Mouse (Mus musculus): Measurements from ENCODE around the gene Serinc2.
"Not testable (repeated sequence)": the region's sequence is repeated elsewhere in the genome, so short reads cannot be mapped to it uniquely, and the experiment has no call there.

The Serinc2 gene

DNA sequence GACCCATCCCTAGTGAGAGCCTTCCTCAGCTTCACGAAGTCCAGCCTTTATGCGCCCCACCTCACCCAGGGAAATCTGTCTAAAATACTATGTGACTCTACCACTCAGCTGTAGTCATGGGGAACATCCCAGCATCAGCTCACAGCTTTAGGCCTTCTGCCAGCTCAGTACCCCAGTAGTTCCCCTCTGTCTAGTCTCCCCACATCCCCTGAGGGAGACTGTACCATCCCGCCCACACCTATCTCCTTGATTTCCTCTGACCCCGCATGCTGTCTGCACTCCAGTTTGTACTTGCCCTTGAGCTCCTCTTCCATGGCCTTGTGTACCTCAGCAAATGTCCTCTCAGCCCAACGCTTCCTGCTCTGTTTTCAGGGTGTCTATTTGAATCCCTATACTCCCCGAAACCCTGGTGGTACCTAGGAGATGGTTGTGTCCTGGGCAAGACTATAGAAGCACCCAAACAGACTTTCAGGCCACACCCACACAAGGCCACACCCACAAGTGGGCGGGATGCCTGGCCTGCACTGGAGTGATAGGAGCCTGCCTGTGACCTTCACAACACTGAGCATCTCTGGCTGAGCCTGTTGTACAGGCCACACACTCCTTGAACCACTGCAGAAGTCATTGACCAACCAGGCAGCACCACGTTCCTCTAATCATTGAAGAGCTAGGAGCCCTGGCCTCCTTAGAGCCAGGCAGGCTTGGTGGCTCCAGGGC, 26.4 kb downstream of the Serinc2 start:
- no peak for DNase-seq

DNA sequence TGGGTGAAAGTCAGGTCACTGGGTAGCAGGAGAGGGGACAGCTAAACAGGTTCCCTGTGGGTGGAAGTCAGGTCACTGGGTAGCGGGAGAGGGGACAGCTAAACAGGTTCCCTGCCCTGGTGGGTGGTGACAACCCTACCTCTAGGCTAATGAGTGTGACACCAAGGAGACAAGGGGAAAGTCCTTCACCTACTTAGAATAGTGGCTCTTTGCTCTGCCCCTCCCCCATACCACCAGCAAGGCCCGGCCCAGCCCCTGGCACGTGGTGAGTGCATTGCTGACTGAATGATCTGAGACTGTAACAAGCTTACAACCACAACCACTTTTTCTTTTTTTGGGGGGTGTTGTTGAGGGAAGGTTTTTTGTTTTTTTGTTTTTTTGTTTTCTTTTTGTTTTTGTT, 27.2 kb downstream of the Serinc2 start:
- DNase-seq: no peak

DNA sequence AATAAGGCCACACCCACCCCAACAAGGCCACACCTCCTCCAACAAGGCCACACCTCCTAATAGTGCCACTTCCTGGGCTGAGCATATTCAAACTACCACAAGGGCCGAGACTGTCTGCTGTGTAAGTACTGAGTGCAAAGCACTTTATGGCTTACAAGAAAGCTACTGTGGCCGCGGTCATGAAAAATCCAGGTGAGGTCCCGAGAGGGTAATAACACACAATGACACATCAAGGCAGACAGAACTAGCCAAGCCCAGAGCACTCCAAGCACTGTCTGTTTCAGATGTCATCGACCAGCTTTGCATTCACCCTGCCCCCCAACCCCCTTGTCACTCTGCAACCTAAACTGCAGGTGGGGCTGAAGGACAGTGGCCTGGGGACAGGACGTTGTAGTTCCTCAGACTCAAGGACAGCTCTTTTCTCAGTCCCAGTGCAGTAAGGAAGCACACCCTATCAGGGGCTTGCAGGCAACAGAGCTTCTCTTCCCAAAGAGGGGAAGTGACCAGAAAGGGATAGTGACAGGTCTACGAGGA, 27.8 kb downstream of the Serinc2 start:
- DNase-seq: no peak

DNA sequence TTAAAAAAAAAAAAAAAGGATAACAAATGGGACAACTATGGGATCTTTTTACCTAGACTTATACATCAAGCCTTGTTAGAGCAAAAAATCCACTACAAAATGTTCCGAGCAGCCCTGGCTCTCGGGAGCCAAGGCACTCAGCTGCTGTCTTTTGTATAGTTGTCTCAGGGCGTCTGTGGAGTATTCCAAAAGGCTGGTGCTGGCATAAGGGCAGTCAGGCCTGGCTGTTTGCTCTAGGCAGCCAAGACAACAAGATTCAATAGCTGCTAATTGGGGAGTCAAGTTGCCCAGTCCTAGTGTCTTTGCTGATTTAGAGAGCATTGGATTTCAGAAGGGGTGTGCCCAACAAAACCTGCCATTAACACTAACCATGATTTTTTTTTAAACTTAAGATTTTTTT, 30.4 kb downstream of the Serinc2 start:
- DNase-seq: no peak

DNA sequence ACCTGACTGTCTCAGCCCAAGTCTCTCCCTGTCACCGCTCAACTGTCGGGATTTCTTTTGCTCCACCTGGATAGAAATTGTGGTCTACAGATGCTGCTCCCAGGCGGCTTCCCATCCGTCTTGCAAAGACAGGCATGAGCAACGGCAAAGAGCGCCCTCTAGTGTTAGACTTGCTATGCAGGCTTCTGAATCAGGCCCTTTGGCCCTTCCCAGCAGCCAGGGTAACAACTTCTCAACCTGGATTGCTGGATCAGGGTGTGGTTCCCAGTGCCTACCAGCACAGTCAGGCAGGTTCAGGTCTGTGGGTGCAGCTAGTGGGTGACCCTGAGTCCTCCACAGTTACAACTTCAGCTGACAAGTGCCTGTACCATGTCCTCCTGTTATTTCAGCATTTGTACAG, 32.9 kb downstream of the Serinc2 start:
- peak; percentile 57 for DNase-seq

DNA sequence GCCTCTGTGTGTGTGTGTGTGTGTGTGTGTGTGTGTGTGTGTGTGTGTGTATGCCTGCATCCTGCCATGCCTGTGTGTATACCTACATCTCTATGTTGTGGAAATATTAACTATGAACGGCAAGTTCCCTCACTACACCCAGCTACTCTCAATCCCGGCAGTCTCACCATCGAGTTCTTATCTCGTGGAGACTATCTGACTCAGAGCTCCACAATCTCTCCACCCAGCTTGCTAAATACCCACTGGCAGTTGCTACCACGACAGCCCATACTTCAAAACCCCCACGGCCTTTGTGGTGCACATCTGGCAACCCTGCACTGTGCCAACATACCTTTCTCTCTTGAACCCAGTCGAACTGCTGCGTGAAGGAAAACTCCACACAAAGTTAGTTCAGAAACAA, 34.3 kb downstream of the Serinc2 start:
- no peak for DNase-seq

DNA sequence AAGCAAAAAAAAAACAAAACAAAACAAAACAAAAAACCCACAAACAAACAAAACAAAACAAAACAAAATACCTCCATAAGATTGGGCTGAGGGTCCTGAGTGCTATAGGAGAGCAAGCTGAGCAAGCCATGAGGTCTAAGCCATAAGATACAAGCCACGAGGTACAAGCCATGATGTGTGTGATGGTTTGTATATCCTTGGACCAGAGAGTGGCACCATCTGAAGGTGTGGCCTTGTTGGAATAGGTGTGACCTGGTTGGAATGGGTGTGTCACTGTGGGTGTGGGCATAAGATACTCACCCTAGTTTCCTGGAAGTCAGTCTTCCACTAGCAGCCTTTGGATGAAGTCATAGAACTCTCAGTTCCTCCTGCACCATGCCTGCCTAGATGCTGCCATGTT, 35.4 kb downstream of the Serinc2 start:
- DNase-seq: not testable (repeated sequence)

DNA sequence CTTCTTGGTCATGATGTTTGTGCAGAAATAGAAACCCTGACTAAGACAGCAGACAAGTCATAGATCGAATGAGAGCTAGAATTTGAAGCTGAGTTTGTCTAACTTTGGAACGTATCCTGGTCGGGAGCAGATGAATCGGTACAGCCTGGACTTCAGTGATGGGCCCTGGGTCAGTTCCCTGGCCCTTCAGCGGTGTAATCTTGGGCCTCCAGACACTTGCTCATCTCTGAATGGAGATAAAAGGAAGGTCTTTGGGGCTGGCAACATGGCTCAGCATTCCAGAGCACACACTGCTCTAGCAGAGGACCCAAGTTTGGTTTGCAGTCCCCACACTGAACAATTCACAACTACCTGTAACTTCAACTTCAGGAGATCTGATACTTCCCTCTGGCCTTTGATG, 36.0 kb downstream of the Serinc2 start:
- DNase-seq: no peak

DNA sequence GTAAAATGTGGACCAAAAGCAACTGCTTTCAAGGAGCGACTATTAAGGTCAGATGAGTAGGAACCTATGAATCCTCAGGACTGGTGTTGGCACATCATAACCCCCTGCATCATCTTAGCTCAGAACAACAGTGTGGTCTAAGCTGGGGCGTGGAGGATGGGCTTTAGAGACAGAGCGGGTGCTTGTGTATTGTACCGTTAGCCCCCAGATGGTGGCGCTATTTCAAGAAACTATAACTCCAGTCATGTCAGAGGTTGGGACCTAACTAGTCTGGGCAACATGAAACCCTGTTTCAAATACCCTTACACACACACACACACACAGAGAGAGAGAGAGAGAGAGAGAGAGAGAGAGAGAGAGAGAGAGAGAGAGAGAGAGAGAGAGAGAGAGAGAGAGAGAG, 38.3 kb downstream of the Serinc2 start:
- no peak for DNase-seq

DNA sequence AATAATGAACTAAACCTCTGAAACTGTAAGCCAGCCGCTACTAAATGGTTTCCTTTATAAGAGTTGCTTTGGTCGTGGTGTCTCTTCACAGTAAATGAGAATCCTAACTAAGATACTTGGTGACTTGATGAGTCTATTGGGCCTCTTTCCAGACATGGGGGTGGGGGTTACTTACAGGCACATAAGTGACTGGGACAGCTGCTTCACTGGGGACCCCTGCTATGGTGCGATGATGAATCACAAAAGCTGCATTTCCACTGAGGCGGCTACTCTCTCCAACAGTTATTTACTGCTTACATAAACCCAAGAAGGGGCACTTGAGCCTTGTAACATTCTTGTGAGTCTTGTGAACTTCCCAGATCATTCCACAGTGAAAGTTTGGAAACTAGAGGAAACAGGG, 41.4 kb downstream of the Serinc2 start:
- no peak for DNase-seq

DNA sequence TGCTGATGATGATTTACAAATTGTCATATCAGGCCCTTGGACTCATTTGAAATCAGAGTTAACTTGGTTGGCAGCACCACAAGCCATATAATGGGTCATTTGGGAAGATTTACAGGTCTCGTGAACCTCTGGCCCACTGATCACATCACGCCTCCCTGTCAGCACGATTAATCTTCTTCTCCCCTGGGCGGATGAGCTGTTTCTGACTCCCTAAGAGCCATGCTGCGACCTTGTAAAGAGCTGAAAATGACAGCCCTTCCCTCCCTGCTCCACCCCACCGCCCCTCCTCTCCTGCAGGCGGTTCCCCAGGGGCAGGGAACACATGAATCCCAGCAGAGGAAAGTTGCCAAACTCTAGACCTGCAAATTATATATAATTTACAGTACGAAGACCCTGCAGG, 42.6 kb downstream of the Serinc2 start:
- no peak for DNase-seq

DNA sequence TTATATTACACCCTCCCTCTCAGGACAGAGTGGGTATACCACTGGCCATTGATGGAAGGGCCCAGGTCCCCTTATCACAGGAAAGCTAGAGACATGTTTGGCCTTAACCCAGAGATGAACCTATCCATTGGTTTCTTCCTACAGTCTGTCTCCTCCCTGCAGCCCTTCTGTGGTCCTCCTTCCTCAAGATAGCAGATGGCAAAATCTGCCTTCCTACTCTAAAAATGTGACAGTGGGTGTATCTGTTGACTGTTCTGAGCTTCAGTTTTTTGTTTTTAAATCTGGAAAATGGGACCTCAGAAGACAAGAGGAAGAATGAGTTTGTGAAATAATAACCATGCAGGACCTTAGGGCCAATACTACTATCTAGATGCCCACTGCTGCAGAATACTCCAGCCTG, 54.9 kb downstream of the Serinc2 start:
- DNase-seq: no peak

DNA sequence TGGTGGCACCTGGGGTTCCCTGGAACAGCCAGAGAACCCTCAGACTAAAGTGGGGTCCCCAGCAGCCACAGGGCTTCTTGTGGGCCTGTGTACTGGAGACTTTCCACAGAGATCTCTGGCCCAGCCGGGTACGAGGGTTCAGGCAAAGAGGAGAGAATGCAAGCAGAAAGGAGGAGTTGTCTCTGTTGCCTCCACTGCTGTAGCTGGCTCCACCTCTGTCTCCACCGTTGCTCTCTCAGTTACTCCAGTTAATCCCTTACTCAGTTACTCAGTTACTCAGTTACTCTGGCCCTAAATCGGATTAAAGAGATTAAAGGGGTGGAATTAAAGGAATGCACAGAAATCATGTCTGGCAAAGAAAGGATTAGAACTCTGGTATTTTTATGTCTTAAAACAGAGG, 56.8 kb downstream of the Serinc2 start, which contains the start of gene Gm853:
TSS of gene Gm853 (minus strand) at position 223 of the 400 bp plus-strand sequence.
- no peak for DNase-seq

DNA sequence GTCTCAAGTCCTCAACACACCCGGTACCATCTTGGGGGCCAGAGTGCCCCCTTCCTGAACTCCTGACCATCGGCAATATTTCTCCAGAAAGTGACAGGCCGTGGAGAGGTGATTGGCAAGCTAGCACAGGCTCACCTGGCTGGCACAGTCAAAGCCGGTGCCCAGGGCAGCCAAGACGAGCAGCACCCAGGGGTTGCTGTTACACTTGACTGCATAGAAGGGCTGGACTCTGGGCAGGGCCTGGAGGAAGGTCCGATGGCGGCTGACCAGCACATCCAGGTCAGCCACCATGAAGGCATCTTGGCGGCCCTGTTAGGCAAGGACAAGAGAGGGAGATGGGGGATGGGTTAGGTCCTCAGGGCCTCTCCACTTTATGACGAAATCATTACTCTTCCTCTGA, 58.8 kb downstream of the Serinc2 start:
- no peak for DNase-seq

DNA sequence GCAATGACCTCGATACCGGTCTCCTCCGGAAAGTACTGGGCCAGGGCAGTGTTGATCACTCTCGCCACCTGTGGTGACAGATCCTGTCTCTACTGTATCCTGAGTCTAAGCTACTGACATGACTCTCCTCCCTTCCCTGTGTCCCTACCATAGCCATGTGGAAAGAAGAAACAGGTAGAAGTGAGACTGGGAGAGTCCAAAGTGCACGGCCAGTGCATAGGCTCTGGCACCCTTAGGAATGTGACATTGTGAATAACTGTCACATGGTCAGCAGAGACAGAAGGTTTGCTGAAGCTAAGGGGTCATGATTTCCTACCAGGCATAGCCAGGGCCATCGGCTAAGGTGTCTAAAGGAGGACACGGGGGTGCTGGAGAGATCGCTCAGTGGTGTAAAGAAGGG, 63.6 kb downstream of the Serinc2 start:
- no peak for DNase-seq

DNA sequence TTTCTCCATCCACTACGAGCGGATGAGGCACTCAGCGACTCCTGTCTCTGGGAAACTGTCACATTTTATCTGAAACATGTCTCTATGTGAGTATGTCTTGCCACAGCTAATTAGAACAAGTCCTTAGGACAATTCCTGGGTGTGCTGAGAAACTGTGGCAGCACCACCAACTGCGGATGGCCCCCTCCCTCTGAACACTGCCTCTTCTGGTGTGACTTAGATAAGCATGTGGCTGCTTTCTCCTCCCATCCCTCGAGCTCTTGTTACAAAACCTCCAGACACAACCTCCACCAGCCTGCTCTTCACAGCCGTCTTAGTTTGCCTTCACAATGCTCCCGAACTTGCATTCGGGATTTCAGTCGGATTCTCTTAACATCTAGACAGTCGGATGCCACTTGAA, 65.1 kb downstream of the Serinc2 start:
- no peak for DNase-seq

DNA sequence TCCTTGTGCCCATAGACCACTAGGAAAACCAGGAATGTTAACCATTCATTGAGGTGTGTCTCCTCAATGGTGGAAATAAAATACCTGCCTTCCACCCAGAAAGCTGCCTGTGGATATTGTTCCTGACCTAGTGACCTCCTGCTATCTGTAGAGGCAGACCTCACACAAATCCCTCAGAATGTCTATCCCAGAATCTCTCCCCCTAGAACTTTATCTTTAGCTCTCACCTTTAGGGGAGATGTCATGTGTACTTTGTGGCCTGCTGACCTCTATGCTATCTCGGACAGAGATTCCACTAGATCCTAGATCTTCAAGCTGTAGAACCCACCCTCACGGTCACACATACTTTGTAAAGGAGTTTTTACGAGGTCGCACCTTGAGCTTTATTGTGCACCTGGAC, 65.8 kb downstream of the Serinc2 start:
- DNase-seq: no peak

DNA sequence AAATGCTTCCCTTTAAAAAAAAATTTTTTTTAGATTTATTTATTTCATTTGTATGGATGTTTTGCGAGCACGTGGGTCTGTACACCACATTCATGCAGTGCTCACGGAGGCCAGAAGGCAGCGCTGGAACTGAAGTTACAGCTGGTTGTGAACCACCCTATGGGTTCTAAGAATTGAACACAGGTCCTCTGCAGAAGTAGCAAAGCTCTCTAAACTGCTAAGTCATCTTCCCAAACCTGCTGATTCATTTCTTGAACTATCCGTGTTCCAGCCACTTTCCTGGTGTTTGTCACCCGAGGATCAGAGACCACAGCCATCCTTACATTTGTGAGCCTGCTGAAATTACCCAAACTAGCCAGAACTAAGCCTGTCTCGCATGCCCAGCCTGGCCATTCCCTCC, 66.6 kb downstream of the Serinc2 start:
- DNase-seq: no peak

DNA sequence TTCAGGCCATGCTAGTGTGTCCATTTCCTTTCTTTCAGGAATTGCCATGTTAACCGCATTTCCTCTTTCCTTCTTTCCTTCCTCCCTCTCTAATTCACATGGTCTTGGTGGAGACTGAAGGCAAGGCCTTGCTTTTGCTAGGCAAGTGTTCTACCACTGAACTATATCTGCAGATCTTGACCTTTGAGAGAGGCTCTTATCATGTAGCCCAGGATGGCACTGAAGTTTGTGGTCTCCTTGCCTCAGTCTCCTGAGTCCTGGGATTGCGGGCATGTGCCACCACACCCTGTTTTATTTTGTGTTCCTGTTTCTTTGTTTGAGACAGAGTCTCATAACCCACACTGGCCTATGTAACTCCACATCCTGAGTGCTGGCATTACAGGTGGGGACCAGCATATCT, 67.1 kb downstream of the Serinc2 start:
- no peak for DNase-seq

Data from cerebellum, adult 11 months (tissue).